Mouse (Mus musculus): ENCODE measurements around the gene Senp8. TPM values are rescaled to one million over a fixed set of nuclear protein-coding genes. Genes with fewer than 3 reads are reported as not detected.

Gene Senp8
- polyA plus RNA-seq, 1 experiment from 2014 or later, result 10.2 TPM

- Histone ChIP-seq H3K9ac (ENCODE audit: low read length) (no peak overlapping the region; the same call in 1 of the 2 replicates), H3K9me3 (replicated peaks; ENCODE audit: control insufficient read depth, low read length) (no peaks in the 10 kb centered on the region), H3K36me3 (ENCODE audit: control insufficient read depth, insufficient read depth) (no peaks in the 10 kb centered on the region), H3K4me1 (ENCODE audit: control insufficient read depth, insufficient read depth, low read length) (peaks cover 16% of the 10 kb centered on the region), H3K4me2 (ENCODE audit: low read depth, low read length) (peak overlapping the region; percentile 88; the same call in 1 of the 2 replicates), H3K4me3 (ENCODE audit: low read length) (no peak overlapping the region), H3K27ac (ENCODE audit: low read length) (no peak overlapping the region; the same call in 1 of the 2 replicates), H3K27me3 (ENCODE audit: control insufficient read depth, insufficient read depth, low read length) (no peaks in the 10 kb centered on the region)
- WGBS, result 66% methylated on average over 11 of the region's 11 CpGs
- ATAC-seq (replicated peaks; ENCODE audit: extremely low read depth, insufficient read depth, low FRiP score), result no peak
Observed at GRCm38 (mm10) chr9:59748969-59749368, 1.5 kb downstream of the Senp8 start.

- H3K27ac ChIP-seq (ENCODE audit: low read length), result no peak overlapping the region
- no peaks in the 10 kb centered on the region for H3K9me3 ChIP-seq (replicated peaks; ENCODE audit: control insufficient read depth, low read length)
- WGBS, result 68% methylated on average over 2 of the region's 2 CpGs
- H3K4me2 ChIP-seq (ENCODE audit: low read depth, low read length), result no peak overlapping the region
- H3K36me3 ChIP-seq (ENCODE audit: control insufficient read depth, insufficient read depth), result no peaks in the 10 kb centered on the region
- H3K9ac ChIP-seq (ENCODE audit: low read length), result no peak overlapping the region
- H3K27me3 ChIP-seq (ENCODE audit: control insufficient read depth, insufficient read depth, low read length), result no peaks in the 10 kb centered on the region
- H3K4me1 ChIP-seq (ENCODE audit: control insufficient read depth, insufficient read depth, low read length), result peaks cover 16% of the 10 kb centered on the region
- no peak overlapping the region for H3K4me3 ChIP-seq (ENCODE audit: low read length)
- no peak for ATAC-seq (replicated peaks; ENCODE audit: extremely low read depth, insufficient read depth, low FRiP score)
Observed at GRCm38 (mm10) chr9:59748387-59748786, 2.1 kb downstream of the Senp8 start.

- Histone ChIP-seq H3K27ac (ENCODE audit: low read length) (no peak overlapping the region), H3K9me3 (replicated peaks; ENCODE audit: control insufficient read depth, low read length) (no peaks in the 10 kb centered on the region), H3K36me3 (ENCODE audit: control insufficient read depth, insufficient read depth) (no peaks in the 10 kb centered on the region), H3K4me3 (ENCODE audit: low read length) (no peak overlapping the region), H3K9ac (ENCODE audit: low read length) (no peak overlapping the region), H3K4me2 (ENCODE audit: low read depth, low read length) (no peak overlapping the region), H3K4me1 (ENCODE audit: control insufficient read depth, insufficient read depth, low read length) (peaks cover 3% of the 10 kb centered on the region), H3K27me3 (ENCODE audit: control insufficient read depth, insufficient read depth, low read length) (no peaks in the 10 kb centered on the region)
- no peak for ATAC-seq (replicated peaks; ENCODE audit: extremely low read depth, insufficient read depth, low FRiP score)
- WGBS, result 90% methylated on average over 3 of the region's 3 CpGs
Observed at GRCm38 (mm10) chr9:59743903-59744302, 6.6 kb downstream of the Senp8 start.

- H3K9me3 ChIP-seq (replicated peaks; ENCODE audit: control insufficient read depth, low read length), result no peaks in the 10 kb centered on the region
- H3K4me2 ChIP-seq (ENCODE audit: low read depth, low read length), result no peak overlapping the region
- peaks cover 13% of the 10 kb centered on the region for H3K4me1 ChIP-seq (ENCODE audit: control insufficient read depth, insufficient read depth, low read length)
- ATAC-seq (replicated peaks; ENCODE audit: extremely low read depth, insufficient read depth, low FRiP score), result no peak
- no peak overlapping the region for H3K27ac ChIP-seq (ENCODE audit: low read length)
- no peak overlapping the region for H3K9ac ChIP-seq (ENCODE audit: low read length)
- 75% methylated on average over 2 of the region's 2 CpGs for WGBS
- H3K36me3 ChIP-seq (ENCODE audit: control insufficient read depth, insufficient read depth), result no peaks in the 10 kb centered on the region
- no peaks in the 10 kb centered on the region for H3K27me3 ChIP-seq (ENCODE audit: control insufficient read depth, insufficient read depth, low read length)
- no peak overlapping the region for H3K4me3 ChIP-seq (ENCODE audit: low read length)
Observed at GRCm38 (mm10) chr9:59740593-59740992, 9.9 kb downstream of the Senp8 start.

- Histone ChIP-seq H3K9me3 (replicated peaks; ENCODE audit: control insufficient read depth, low read length) (no peaks in the 10 kb centered on the region), H3K36me3 (ENCODE audit: control insufficient read depth, insufficient read depth) (no peaks in the 10 kb centered on the region), H3K27ac (ENCODE audit: low read length) (peak overlapping the region; percentile 38; the same call in 1 of the 2 replicates), H3K27me3 (ENCODE audit: control insufficient read depth, insufficient read depth, low read length) (no peaks in the 10 kb centered on the region), H3K4me1 (ENCODE audit: control insufficient read depth, insufficient read depth, low read length) (peaks cover 23% of the 10 kb centered on the region), H3K9ac (ENCODE audit: low read length) (no peak overlapping the region), H3K4me2 (ENCODE audit: low read depth, low read length) (0 out of 2 replicates have a peak overlapping the region, but pooled peaks have one; percentile 1), H3K4me3 (ENCODE audit: low read length) (no peak overlapping the region)
- no peak; the same call in 1 of the 2 replicates for ATAC-seq (replicated peaks; ENCODE audit: extremely low read depth, insufficient read depth, low FRiP score)
- WGBS, result 14% methylated on average over 4 of the region's 4 CpGs
Observed at GRCm38 (mm10) chr9:59735394-59735793, 15.1 kb downstream of the Senp8 start.

GRCm38 (mm10) chr9:59733075-59733474 is 17.4 kb downstream of the Senp8 start:
- no peaks in the 10 kb centered on the region for H3K27me3 ChIP-seq (ENCODE audit: control insufficient read depth, insufficient read depth, low read length)
- no peaks in the 10 kb centered on the region for H3K36me3 ChIP-seq (ENCODE audit: control insufficient read depth, insufficient read depth)
- H3K4me3 ChIP-seq (ENCODE audit: low read length), result no peak overlapping the region
- no peak overlapping the region; the same call in 1 of the 2 replicates for H3K27ac ChIP-seq (ENCODE audit: low read length)
- no peaks in the 10 kb centered on the region for H3K9me3 ChIP-seq (replicated peaks; ENCODE audit: control insufficient read depth, low read length)
- peaks cover 23% of the 10 kb centered on the region for H3K4me1 ChIP-seq (ENCODE audit: control insufficient read depth, insufficient read depth, low read length)
- 47% methylated on average over 6 of the region's 6 CpGs for WGBS
- no peak; the same call in 1 of the 2 replicates for ATAC-seq (replicated peaks; ENCODE audit: extremely low read depth, insufficient read depth, low FRiP score)
- H3K4me2 ChIP-seq (ENCODE audit: low read depth, low read length), result no peak overlapping the region
- no peak overlapping the region for H3K9ac ChIP-seq (ENCODE audit: low read length)

GRCm38 (mm10) chr9:59731136-59731535 is 19.4 kb downstream of the Senp8 start:
- H3K4me2 ChIP-seq (ENCODE audit: low read depth, low read length), result no peak overlapping the region
- no peak overlapping the region for H3K27ac ChIP-seq (ENCODE audit: low read length)
- H3K36me3 ChIP-seq (ENCODE audit: control insufficient read depth, insufficient read depth), result no peaks in the 10 kb centered on the region
- H3K9ac ChIP-seq (ENCODE audit: low read length), result no peak overlapping the region
- WGBS, result 87% methylated on average over 5 of the region's 5 CpGs
- H3K27me3 ChIP-seq (ENCODE audit: control insufficient read depth, insufficient read depth, low read length), result no peaks in the 10 kb centered on the region
- no peaks in the 10 kb centered on the region for H3K9me3 ChIP-seq (replicated peaks; ENCODE audit: control insufficient read depth, low read length)
- no peak for ATAC-seq (replicated peaks; ENCODE audit: extremely low read depth, insufficient read depth, low FRiP score)
- H3K4me3 ChIP-seq (ENCODE audit: low read length), result no peak overlapping the region
- H3K4me1 ChIP-seq (ENCODE audit: control insufficient read depth, insufficient read depth, low read length), result peaks cover 18% of the 10 kb centered on the region

- no peak overlapping the region for H3K4me3 ChIP-seq (ENCODE audit: low read length)
- H3K27ac ChIP-seq (ENCODE audit: low read length), result no peak overlapping the region
- H3K9ac ChIP-seq (ENCODE audit: low read length), result no peak overlapping the region
- no peak overlapping the region for H3K4me2 ChIP-seq (ENCODE audit: low read depth, low read length)
- 71% methylated on average over 11 of the region's 11 CpGs for WGBS
- peaks cover 20% of the 10 kb centered on the region for H3K4me1 ChIP-seq (ENCODE audit: control insufficient read depth, insufficient read depth, low read length)
- H3K27me3 ChIP-seq (ENCODE audit: control insufficient read depth, insufficient read depth, low read length), result no peaks in the 10 kb centered on the region
- H3K9me3 ChIP-seq (replicated peaks; ENCODE audit: control insufficient read depth, low read length), result no peaks in the 10 kb centered on the region
- H3K36me3 ChIP-seq (ENCODE audit: control insufficient read depth, insufficient read depth), result no peaks in the 10 kb centered on the region
- ATAC-seq (replicated peaks; ENCODE audit: extremely low read depth, insufficient read depth, low FRiP score), result no peak
Observed at GRCm38 (mm10) chr9:59727569-59728286, 22.8 kb downstream of the Senp8 start.

GRCm38 (mm10) chr9:59725515-59725914 is 25.0 kb downstream of the Senp8 start:
- peaks cover 20% of the 10 kb centered on the region for H3K4me1 ChIP-seq (ENCODE audit: control insufficient read depth, insufficient read depth, low read length)
- no peak overlapping the region for H3K4me2 ChIP-seq (ENCODE audit: low read depth, low read length)
- ATAC-seq (replicated peaks; ENCODE audit: extremely low read depth, insufficient read depth, low FRiP score), result no peak
- H3K36me3 ChIP-seq (ENCODE audit: control insufficient read depth, insufficient read depth), result no peaks in the 10 kb centered on the region
- no peaks in the 10 kb centered on the region for H3K27me3 ChIP-seq (ENCODE audit: control insufficient read depth, insufficient read depth, low read length)
- H3K9ac ChIP-seq (ENCODE audit: low read length), result no peak overlapping the region
- no peak overlapping the region for H3K4me3 ChIP-seq (ENCODE audit: low read length)
- 68% methylated on average over 10 of the region's 10 CpGs for WGBS
- no peak overlapping the region for H3K27ac ChIP-seq (ENCODE audit: low read length)
- H3K9me3 ChIP-seq (replicated peaks; ENCODE audit: control insufficient read depth, low read length), result no peaks in the 10 kb centered on the region

All from heart, embryonic 16.5 days (tissue).